Mouse (Mus musculus): ENCODE data around the gene Ddx5. TPM values are rescaled to one million over a fixed set of nuclear protein-coding genes. Genes with fewer than 3 reads are reported as not detected.

The Ddx5 gene
- polyA plus RNA-seq, 1 experiment: 493 TPM

- 28% methylated on average over 4 of the region's 4 CpGs for WGBS
- H3K27me3 ChIP-seq (ENCODE audit: control insufficient read depth, insufficient read depth, low read length): no peaks in the 10 kb centered on the region
- H3K4me3 ChIP-seq (ENCODE audit: low read depth, low read length): no peak overlapping the region
- peaks cover 8% of the 10 kb centered on the region for H3K4me1 ChIP-seq (ENCODE audit: control insufficient read depth, insufficient read depth, insufficient read length, low read length)
- H3K36me3 ChIP-seq (ENCODE audit: control insufficient read depth, insufficient read depth, low read length): no peaks in the 10 kb centered on the region
- TF ChIP-seq CTCF (IDR thresholded peaks at IDR 0.05; ENCODE audit: extremely low read depth, insufficient read length, insufficient replicate concordance, low read depth, low read length) (no peak), POLR2A (IDR thresholded peaks at IDR 0.05; ENCODE audit: low read depth, low read length) (no peak)
- H3K27ac ChIP-seq (ENCODE audit: insufficient read depth, low read depth, low read length): no peak overlapping the region
Measured at GRCm38 (mm10) chr11:106730714-106731113, 58.3 kb downstream of the Ddx5 start.

Other genes with a start within 250 kb of the Ddx5 start
- gene Tex2, start 175.8 kb downstream of the Ddx5 start, polyA plus RNA-seq (2012; rRNA removed): 7.9 and 9.7 TPM in 2 replicates
- gene Pecam1, start 38.6 kb downstream of the Ddx5 start, polyA plus RNA-seq (2012; rRNA removed): 6.3 and 10.7 TPM in 2 replicates
- 0.30 and 0.77 TPM in 2 replicates for gene Milr1, start 38.0 kb downstream of the Ddx5 start, polyA plus RNA-seq (2012; rRNA removed)
- gene Polg2, start 9.6 kb downstream of the Ddx5 start, polyA plus RNA-seq (2012; rRNA removed): 4.4 and 11.0 TPM in 2 replicates
- gene Cep95, start 67 bp upstream of the Ddx5 start, polyA plus RNA-seq (2012; rRNA removed): 0.37 and 0.95 TPM in 2 replicates
- 3.0 and 5.9 TPM in 2 replicates for gene Smurf2, start 131.5 kb upstream of the Ddx5 start, polyA plus RNA-seq (2012; rRNA removed)
- gene Kpna2, start 210.4 kb upstream of the Ddx5 start, polyA plus RNA-seq (2012; rRNA removed): 11.9 and 15.2 TPM in 2 replicates
- 1.3 and 2.7 TPM in 2 replicates for gene 1810010H24Rik, start 236.5 kb upstream of the Ddx5 start, polyA plus RNA-seq (2012; rRNA removed)

Measured in small intestine, adult 2 months (tissue).